ENCODE assay signal across 14 mouse cellular contexts in genomic region chr13:30036561-30036960, GRCm38 (mm10). TPM values are rescaled to one million over a fixed set of nuclear protein-coding genes. Genes with fewer than 3 reads are reported as not detected.
DNase-seq lines count a peak whose midpoint lies in the region; ATAC-seq and TF ChIP-seq lines count a peak whose summit lies in the region.
"Had no signal": no experiment of that assay in that cellular context is flagged by ENCODE, and none has a peak within 500 bp of the region (broad histone marks: within the 10 kb centered on the region; RNA-seq: fewer than 3 reads in every experiment).

No protein-coding gene starts in this region.

- ATAC-seq in liver, postnatal 0 days = no peak
- ATAC-seq in intestine, embryonic 14.5 days (replicated peaks; ENCODE audit: low FRiP score, low TSS enrichment, low read depth) = no peak; the same call in 1 of the 2 replicates

- H3K9ac ChIP-seq in liver, adult 2 months (ENCODE audit: low read depth, low read length) = no peak overlapping the region
- H3K9ac ChIP-seq in liver, postnatal 0 days (replicated peaks) = no peak overlapping the region
- H3K9ac ChIP-seq in ES-E14 (ENCODE audit: insufficient read depth, low read depth, low read length, poor library complexity, severe bottlenecking) = no peak overlapping the region
- no peak overlapping the region for H3K9ac ChIP-seq in intestine, embryonic 14.5 days (ENCODE audit: low read length)
- H3K9ac ChIP-seq: hindbrain, embryonic 14.5 days had no signal

- H3K27ac ChIP-seq in liver, adult 2 months (replicated peaks; ENCODE audit: insufficient read depth, low read depth, low read length) = no peak overlapping the region
- no peak overlapping the region for H3K27ac ChIP-seq in liver, postnatal 0 days (ENCODE audit: low read depth)
- H3K27ac ChIP-seq in ES-E14 (ENCODE audit: insufficient read depth, low read depth, low read length, poor library complexity, severe bottlenecking) = no peak overlapping the region
- no peak overlapping the region for H3K27ac ChIP-seq in intestine, embryonic 14.5 days (ENCODE audit: low read depth)
- H3K27ac ChIP-seq: hindbrain, embryonic 14.5 days had no signal

- H3K27me3 ChIP-seq in liver, adult 2 months (ENCODE audit: control insufficient read depth, insufficient read depth, low read length) = no peaks in the 10 kb centered on the region
- H3K27me3 ChIP-seq in liver, postnatal 0 days (ENCODE audit: insufficient read depth, low read length) = no peaks in the 10 kb centered on the region
- no peaks in the 10 kb centered on the region for H3K27me3 ChIP-seq in intestine, embryonic 14.5 days (replicated peaks; ENCODE audit: control insufficient read depth, insufficient read depth, low read length)

- no peak for TF ChIP-seq POLR2A in liver, adult 2 months (IDR thresholded peaks at IDR 0.05; ENCODE audit: extremely low read depth, insufficient read depth, low read length)

- no peaks in the 10 kb centered on the region for H3K9me3 ChIP-seq in liver, postnatal 0 days (ENCODE audit: low read length)
- H3K9me3 ChIP-seq in ES-E14 (ENCODE audit: control insufficient read depth, insufficient read depth, low read depth, low read length) = no peaks in the 10 kb centered on the region
- no peaks in the 10 kb centered on the region for H3K9me3 ChIP-seq in intestine, embryonic 14.5 days (ENCODE audit: control insufficient read depth, low read length)

- no peak overlapping the region for H3K4me2 ChIP-seq in liver, postnatal 0 days (ENCODE audit: low read depth, low read length)
- H3K4me2 ChIP-seq in intestine, embryonic 14.5 days (ENCODE audit: low read length) = no peak overlapping the region
- H3K4me2 ChIP-seq: hindbrain, embryonic 14.5 days; liver, embryonic 11.5 days; midbrain, embryonic 11.5 days had no signal

- peak; percentile 31 for DNase-seq in liver, adult 2 months (ENCODE audit: extremely low read depth, low read depth, low spot score)
- no peak for DNase-seq in liver, postnatal 0 days
- DNase-seq in ES-E14 (ENCODE audit: low read depth, low spot score) = peak; percentile 15
- DNase-seq in intestine, embryonic 14.5 days (ENCODE audit: low spot score) = peak; percentile 57
- DNase-seq in yolk sac, embryonic 10.5 days (ENCODE audit: low spot score) = peak; percentile 59
- no peak for DNase-seq in cerebellum, adult 9-11 months
- DNase-seq in ovary, postnatal 36 days (ENCODE audit: low spot score) = no peak
- DNase-seq in cerebellum, postnatal 36 days = no peak
- DNase-seq: cerebellum, postnatal 10 days; lung, postnatal 14 days; thymus, postnatal 14 days had no signal

- TF ChIP-seq CTCF in liver, adult 2 months (IDR thresholded peaks at IDR 0.05; ENCODE audit: low read depth, low read length) = no peak
- TF ChIP-seq CTCF in liver, postnatal 0 days (IDR thresholded peaks at IDR 0.05; ENCODE audit: low read depth) = no peak

- no peak overlapping the region for H3K4me3 ChIP-seq in liver, adult 2 months (ENCODE audit: insufficient read depth, low read depth, low read length)
- no peak overlapping the region for H3K4me3 ChIP-seq in liver, postnatal 0 days (ENCODE audit: low read depth, low read length)
- H3K4me3 ChIP-seq in ES-E14 (ENCODE audit: insufficient read depth in 1 of 2, low read depth in 1 of 2, low read length in 2 of 2, poor library complexity in 1 of 2, severe bottlenecking in 1 of 2) = no peak overlapping the region
- no peak overlapping the region for H3K4me3 ChIP-seq in intestine, embryonic 14.5 days (ENCODE audit: low read depth, low read length)

- no peaks in the 10 kb centered on the region for H3K79me2 ChIP-seq in liver, adult 2 months (ENCODE audit: control insufficient read depth, insufficient read depth, low read length)

- H3K36me3 ChIP-seq in liver, adult 2 months (ENCODE audit: control insufficient read depth, insufficient read depth, low read length) = no peaks in the 10 kb centered on the region
- no peaks in the 10 kb centered on the region for H3K36me3 ChIP-seq in liver, postnatal 0 days (replicated peaks; ENCODE audit: insufficient read depth, low read length)
- H3K36me3 ChIP-seq in ES-E14 (ENCODE audit: control insufficient read depth, insufficient read depth, low read length, poor library complexity, severe bottlenecking) = no peaks in the 10 kb centered on the region
- no peaks in the 10 kb centered on the region for H3K36me3 ChIP-seq in intestine, embryonic 14.5 days (ENCODE audit: control insufficient read depth, insufficient read depth, low read length)

- 0 out of 2 replicates have a peak, but pooled peaks cover 3% of the 10 kb centered on the region for H3K4me1 ChIP-seq in liver, adult 2 months (ENCODE audit: control insufficient read depth, insufficient read depth, low read length)
- H3K4me1 ChIP-seq in liver, postnatal 0 days (ENCODE audit: insufficient read depth) = no peaks in the 10 kb centered on the region
- no peaks in the 10 kb centered on the region for H3K4me1 ChIP-seq in ES-E14 (ENCODE audit: control insufficient read depth in 2 of 2, insufficient read depth in 2 of 2, low read length in 2 of 2, poor library complexity in 1 of 2)
- no peaks in the 10 kb centered on the region for H3K4me1 ChIP-seq in intestine, embryonic 14.5 days (replicated peaks; ENCODE audit: control insufficient read depth, insufficient read depth, low read length)

- no peak for TF ChIP-seq EP300 in liver, postnatal 0 days (IDR thresholded peaks at IDR 0.05; ENCODE audit: low read depth)

- in situ Hi-C loops in ES-E14 (cut with MboI; ENCODE audit: low sequenced_read_pairs in 2 of 2, unreplicated experiment in 2 of 2) = no loop called here

- 44% methylated on average over 8 of the region's 8 CpGs for WGBS in liver, adult 2 months
- WGBS in liver, postnatal 0 days (ENCODE audit: insufficient replicate concordance) = 51% methylated on average over 8 of the region's 8 CpGs
- WGBS in intestine, embryonic 14.5 days = 53% methylated on average over 8 of the region's 8 CpGs

TF ChIP-seq in ES-E14, 5 proteins besides CTCF, POLR2A, EP300 and RAD21:
- TF ChIP-seq CHD2 (IDR thresholded peaks at IDR 0.05; ENCODE audit: low read depth, low read length) = no peak
- TF ChIP-seq MAFK (IDR thresholded peaks at IDR 0.05; ENCODE audit: insufficient read depth, low read depth, low read length) = no peak
- TF ChIP-seq ZC3H11A (IDR thresholded peaks at IDR 0.05; ENCODE audit: borderline replicate concordance, low read depth, low read length) = no peak
- no peak for TF ChIP-seq ZNF384 (IDR thresholded peaks at IDR 0.05; ENCODE audit: low read depth, low read length)
- no peak for TF ChIP-seq HCFC1 (IDR thresholded peaks at IDR 0.05; ENCODE audit: borderline replicate concordance, insufficient read depth, low read length)

RNA-seq across cellular contexts. Expression of gene E2f3, which starts 50.7 kb away (rescaled TPM):
- total RNA-seq in liver, adult 2 months (2014; rRNA removed) = 1.7 TPM in 2 replicates
- 1.9 TPM in 2 replicates for polyA plus RNA-seq in liver, adult 2 months (2012; rRNA removed)
- 2.4 and 2.6 TPM in 2 replicates for polyA plus RNA-seq in liver, postnatal 0 days (2015; fragmentation: Nextera tagmentation; extraction: Ambion mirVana)
- 12.5 and 15.5 TPM in 2 replicates for total RNA-seq in ES-E14 (2012; rRNA removed)
- 10.7 and 12.4 TPM in 2 replicates for polyA plus RNA-seq in intestine, embryonic 14.5 days (2014; fragmentation: Nextera tagmentation; extraction: Ambion mirVana)

Comparison
In these comparisons a context has a peak if more than half of its experiments do, and no peak if none do; other contexts are left out.
1. DNase-seq: peak in liver, adult 2 months (single experiment), ES-E14 (single experiment), intestine, embryonic 14.5 days (single experiment) and yolk sac, embryonic 10.5 days (single experiment); none in liver, postnatal 0 days (single experiment), cerebellum, adult 9-11 months (single experiment), ovary, postnatal 36 days (single experiment) and cerebellum, postnatal 36 days (0 of 2).